In genomic region chr1:74329899-74330431, GRCm38 (mm10) we compare ENCODE assay signal across 14 mouse cellular contexts. TPM values are rescaled to one million over a fixed set of nuclear protein-coding genes. Genes with fewer than 3 reads are reported as not detected.
DNase-seq lines count a peak whose midpoint lies in the region; ATAC-seq and TF ChIP-seq lines count a peak whose summit lies in the region.
"Had no signal": no experiment of that assay in that cellular context is flagged by ENCODE, and none has a peak within 500 bp of the region (broad histone marks: within the 10 kb centered on the region; RNA-seq: fewer than 3 reads in every experiment).

No protein-coding gene starts in this region.

- no peaks in the 10 kb centered on the region for H3K9me3 ChIP-seq in forebrain, postnatal 0 days (ENCODE audit: low read length)
- H3K9me3 ChIP-seq in forebrain, embryonic 16.5 days (ENCODE audit: control insufficient read depth, low read length) = no peaks in the 10 kb centered on the region
- no peaks in the 10 kb centered on the region for H3K9me3 ChIP-seq in lung, embryonic 16.5 days (ENCODE audit: control insufficient read depth, low read length)
- H3K9me3 ChIP-seq: G1E had no signal

- no peak overlapping the region for H3K4me2 ChIP-seq in forebrain, postnatal 0 days (ENCODE audit: low read depth)
- H3K4me2 ChIP-seq in forebrain, embryonic 16.5 days (ENCODE audit: low read length) = no peak overlapping the region
- no peak overlapping the region for H3K4me2 ChIP-seq in lung, embryonic 16.5 days (ENCODE audit: low read depth, low read length)

- H3K4me1 ChIP-seq in forebrain, postnatal 0 days (ENCODE audit: insufficient read depth) = peaks cover 14% of the 10 kb centered on the region; the same call in 1 of the 2 replicates
- H3K4me1 ChIP-seq in forebrain, embryonic 16.5 days (replicated peaks; ENCODE audit: control insufficient read depth, insufficient read depth, low read length) = peaks cover 19% of the 10 kb centered on the region
- peaks cover 22% of the 10 kb centered on the region for H3K4me1 ChIP-seq in lung, embryonic 16.5 days (replicated peaks; ENCODE audit: control insufficient read depth, insufficient read depth, low read length)
- H3K4me1 ChIP-seq in small intestine, adult 2 months (ENCODE audit: control insufficient read depth, insufficient read depth, insufficient read length, low read length) = peaks cover 32% of the 10 kb centered on the region

- H3K27ac ChIP-seq in forebrain, postnatal 0 days (ENCODE audit: low read depth, low read length) = 0 out of 2 replicates have a peak overlapping the region, but pooled peaks have one; percentile 36
- no peak overlapping the region for H3K27ac ChIP-seq in forebrain, embryonic 16.5 days (ENCODE audit: low read length)
- peak overlapping the region; percentile 54 for H3K27ac ChIP-seq in lung, embryonic 16.5 days (ENCODE audit: low read length)
- H3K27ac ChIP-seq in small intestine, adult 2 months (ENCODE audit: insufficient read depth, low read depth, low read length) = peak overlapping the region; percentile 87
- H3K27ac ChIP-seq: macrophage had no signal

- H3K27me3 ChIP-seq in forebrain, postnatal 0 days (ENCODE audit: insufficient read depth, low read length) = no peaks in the 10 kb centered on the region
- no peaks in the 10 kb centered on the region for H3K27me3 ChIP-seq in forebrain, embryonic 16.5 days (replicated peaks; ENCODE audit: control insufficient read depth, insufficient read depth, low read length)
- H3K27me3 ChIP-seq in lung, embryonic 16.5 days (ENCODE audit: control insufficient read depth, insufficient read depth, low read depth, low read length) = no peaks in the 10 kb centered on the region
- no peaks in the 10 kb centered on the region for H3K27me3 ChIP-seq in small intestine, adult 2 months (ENCODE audit: control insufficient read depth, insufficient read depth, low read length)

- no peak overlapping the region for H3K9ac ChIP-seq in forebrain, postnatal 0 days
- H3K9ac ChIP-seq in forebrain, embryonic 16.5 days (replicated peaks; ENCODE audit: low read depth, low read length) = no peak overlapping the region
- no peak overlapping the region for H3K9ac ChIP-seq in lung, embryonic 16.5 days (ENCODE audit: low read length)

- 63% methylated on average over 7 of the region's 7 CpGs for WGBS in forebrain, postnatal 0 days
- WGBS in forebrain, embryonic 16.5 days = 57% methylated on average over 7 of the region's 7 CpGs
- 60% methylated on average over 7 of the region's 7 CpGs for WGBS in lung, embryonic 16.5 days
- 23% methylated on average over 7 of the region's 7 CpGs for WGBS in small intestine, adult 2 months

- TF ChIP-seq CTCF in forebrain, postnatal 0 days (IDR thresholded peaks at IDR 0.05; ENCODE audit: low read depth) = no peak
- no peak for TF ChIP-seq CTCF in small intestine, adult 2 months (IDR thresholded peaks at IDR 0.05; ENCODE audit: extremely low read depth, insufficient read length, insufficient replicate concordance, low read depth, low read length)

- DNase-seq in forebrain, postnatal 0 days = peak; percentile 34
- no peak for DNase-seq in lung, postnatal 14 days
- peak; percentile 25 to 56 for DNase-seq in kidney, adult 8-10 months
- no peak for DNase-seq in left cerebral cortex, adult 11 months (ENCODE audit: low spot score)
- DNase-seq in gastrocnemius, postnatal 4 days (ENCODE audit: low spot score in 2 of 2) = no peak
- DNase-seq: gastrocnemius, adult 2 months had no signal

- TF ChIP-seq POLR2A in small intestine, adult 2 months (IDR thresholded peaks at IDR 0.05; ENCODE audit: low read depth, low read length) = no peak

- no peak for ATAC-seq in forebrain, postnatal 0 days
- ATAC-seq in forebrain, embryonic 16.5 days = no peak
- no peak for ATAC-seq in lung, embryonic 16.5 days (ENCODE audit: low read depth)

- H3K4me3 ChIP-seq in forebrain, postnatal 0 days (ENCODE audit: low read depth, low read length) = no peak overlapping the region
- no peak overlapping the region for H3K4me3 ChIP-seq in forebrain, embryonic 16.5 days (replicated peaks; ENCODE audit: low read length)
- no peak overlapping the region for H3K4me3 ChIP-seq in lung, embryonic 16.5 days (ENCODE audit: low read length)
- H3K4me3 ChIP-seq in small intestine, adult 2 months (ENCODE audit: low read depth, low read length) = no peak overlapping the region
- H3K4me3 ChIP-seq: erythroblast, embryonic 14.5 days; gastrocnemius, adult 2 months had no signal

- H3K36me3 ChIP-seq in forebrain, postnatal 0 days (ENCODE audit: insufficient read depth) = no peaks in the 10 kb centered on the region
- H3K36me3 ChIP-seq in forebrain, embryonic 16.5 days (ENCODE audit: control insufficient read depth, insufficient read depth) = no peaks in the 10 kb centered on the region
- no peaks in the 10 kb centered on the region for H3K36me3 ChIP-seq in lung, embryonic 16.5 days (ENCODE audit: control insufficient read depth, insufficient read depth, low read length)
- H3K36me3 ChIP-seq in small intestine, adult 2 months (ENCODE audit: control insufficient read depth, insufficient read depth, low read length) = no peaks in the 10 kb centered on the region
- H3K36me3 ChIP-seq: G1E had no signal

RNA-seq across cellular contexts. Expression of gene Tmbim1, which starts 24.5 kb away (rescaled TPM):
- total RNA-seq in forebrain, postnatal 0 days (2014; rRNA removed) = 5.8 and 7.9 TPM in 2 replicates
- 6.1 and 7.9 TPM in 2 replicates for polyA plus RNA-seq in forebrain, postnatal 0 days (2015; fragmentation: Nextera tagmentation; extraction: Ambion mirVana)
- 6.9 and 7.7 TPM in 2 replicates for polyA plus RNA-seq in forebrain, embryonic 16.5 days (2015; fragmentation: Nextera tagmentation; extraction: Ambion mirVana)
- polyA plus RNA-seq in lung, embryonic 16.5 days (2015; fragmentation: Nextera tagmentation; extraction: Ambion mirVana) = 57.9 and 63.0 TPM in 2 replicates
- 497 and 689 TPM in 2 replicates for polyA plus RNA-seq in small intestine, adult 2 months (2012; rRNA removed)
- 10 to 100 TPM; 63.2 to 68.6 TPM for total RNA-seq in gastrocnemius, postnatal 4 days (2021)

RNA-seq across cellular contexts. Expression of gene Catip, which starts 31.9 kb away (rescaled TPM):
- total RNA-seq in forebrain, postnatal 0 days (2014; rRNA removed) = 2.1 and 2.7 TPM in 2 replicates
- polyA plus RNA-seq in forebrain, postnatal 0 days (2015; fragmentation: Nextera tagmentation; extraction: Ambion mirVana) = 0.63 and 1.6 TPM in 2 replicates
- 1.0 and 1.2 TPM in 2 replicates for polyA plus RNA-seq in forebrain, embryonic 16.5 days (2015; fragmentation: Nextera tagmentation; extraction: Ambion mirVana)
- 1.9 and 3.0 TPM in 2 replicates for polyA plus RNA-seq in lung, embryonic 16.5 days (2015; fragmentation: Nextera tagmentation; extraction: Ambion mirVana)
- polyA plus RNA-seq in small intestine, adult 2 months (2012; rRNA removed) = 0.05 and 0.39 TPM in 2 replicates
- total RNA-seq in gastrocnemius, postnatal 4 days (2021) = under 1 TPM; 0.23 to 0.25 TPM
- total RNA-seq: common myeloid progenitor, adult 5-6 weeks had no signal
- polyA plus RNA-seq: erythroblast, embryonic 14.5 days; G1E had no signal

RNA-seq across cellular contexts. Expression of gene Slc11a1, which starts 45.0 kb away (rescaled TPM):
- total RNA-seq in forebrain, postnatal 0 days (2014; rRNA removed) = 3.7 and 10.7 TPM in 2 replicates
- 1.8 and 3.3 TPM in 2 replicates for polyA plus RNA-seq in forebrain, postnatal 0 days (2015; fragmentation: Nextera tagmentation; extraction: Ambion mirVana)
- polyA plus RNA-seq in forebrain, embryonic 16.5 days (2015; fragmentation: Nextera tagmentation; extraction: Ambion mirVana) = 1.2 and 1.5 TPM in 2 replicates
- polyA plus RNA-seq in lung, embryonic 16.5 days (2015; fragmentation: Nextera tagmentation; extraction: Ambion mirVana) = 3.5 and 5.8 TPM in 2 replicates
- 12.7 and 17.9 TPM in 2 replicates for polyA plus RNA-seq in small intestine, adult 2 months (2012; rRNA removed)
- total RNA-seq in gastrocnemius, postnatal 4 days (2021) = 1 to 10 TPM; 4.5 to 4.6 TPM
- total RNA-seq: hematopoietic stem cell, adult 5-6 weeks had no signal
- polyA plus RNA-seq: G1E had no signal

RNA-seq across cellular contexts. Expression of gene Pnkd, which starts 45.2 kb away (rescaled TPM):
- total RNA-seq in forebrain, postnatal 0 days (2014; rRNA removed) = 57.5 and 64.5 TPM in 2 replicates
- 112 and 128 TPM in 2 replicates for polyA plus RNA-seq in forebrain, postnatal 0 days (2015; fragmentation: Nextera tagmentation; extraction: Ambion mirVana)
- 98.4 and 105 TPM in 2 replicates for polyA plus RNA-seq in forebrain, embryonic 16.5 days (2015; fragmentation: Nextera tagmentation; extraction: Ambion mirVana)
- polyA plus RNA-seq in lung, embryonic 16.5 days (2015; fragmentation: Nextera tagmentation; extraction: Ambion mirVana) = 123 and 126 TPM in 2 replicates
- 36.9 and 62.6 TPM in 2 replicates for polyA plus RNA-seq in small intestine, adult 2 months (2012; rRNA removed)
- total RNA-seq in gastrocnemius, postnatal 4 days (2021) = 10 to 100 TPM; 83.8 to 91.1 TPM

RNA-seq across cellular contexts. Expression of gene Aamp, which starts 45.4 kb away (rescaled TPM):
- total RNA-seq in forebrain, postnatal 0 days (2014; rRNA removed) = 160 and 179 TPM in 2 replicates
- polyA plus RNA-seq in forebrain, postnatal 0 days (2015; fragmentation: Nextera tagmentation; extraction: Ambion mirVana) = 211 and 215 TPM in 2 replicates
- polyA plus RNA-seq in forebrain, embryonic 16.5 days (2015; fragmentation: Nextera tagmentation; extraction: Ambion mirVana) = 216 and 225 TPM in 2 replicates
- polyA plus RNA-seq in lung, embryonic 16.5 days (2015; fragmentation: Nextera tagmentation; extraction: Ambion mirVana) = 252 and 267 TPM in 2 replicates
- polyA plus RNA-seq in small intestine, adult 2 months (2012; rRNA removed) = 81.6 and 160 TPM in 2 replicates
- total RNA-seq in gastrocnemius, postnatal 4 days (2021) = 100 to 1,000 TPM; 113 to 117 TPM

Comparison
In these comparisons a context has a peak if more than half of its experiments do, and no peak if none do; other contexts are left out.
1. DNase-seq: peak in forebrain, postnatal 0 days (single experiment) and kidney, adult 8-10 months (2 of 2); none in lung, postnatal 14 days (single experiment), left cerebral cortex, adult 11 months (single experiment) and gastrocnemius, postnatal 4 days (0 of 2).